Mouse (Mus musculus) neural tube, embryonic 10.5 days (tissue): Measurements from ENCODE around the gene Cox20.

Source experiments
- DNase-seq: peaks from one replicate; pipeline ENCODE4 v3.0.0-alpha.2; 2017; ENCODE audit warnings: low spot score; ENCODE audit errors: extremely low spot score

The Cox20 gene

GRCm38 (mm10) chr1:178351643-178352042 is 32.7 kb downstream of the Cox20 start:
- no peak for DNase-seq

- DNase-seq = no peak
Observed at GRCm38 (mm10) chr1:178354576-178354975, 35.6 kb downstream of the Cox20 start.

GRCm38 (mm10) chr1:178357776-178358710 is 39.1 kb downstream of the Cox20 start:
- DNase-seq = no peak

- no peak for DNase-seq
Observed at GRCm38 (mm10) chr1:178360264-178360663, 41.3 kb downstream of the Cox20 start.

GRCm38 (mm10) chr1:178360702-178361101 is 41.8 kb downstream of the Cox20 start:
- DNase-seq = no peak

GRCm38 (mm10) chr1:178365171-178365570 is 46.2 kb downstream of the Cox20 start:
- DNase-seq = no peak

GRCm38 (mm10) chr1:178368121-178368520 is 49.2 kb downstream of the Cox20 start:
- no peak for DNase-seq

GRCm38 (mm10) chr1:178368548-178369271 is 49.8 kb downstream of the Cox20 start:
- peak; percentile 78 for DNase-seq

GRCm38 (mm10) chr1:178369272-178369651 is 50.3 kb downstream of the Cox20 start:
- peak; percentile 52 for DNase-seq
